Mouse (Mus musculus) hindbrain, embryonic 11.5 days (tissue): ENCODE measurements at regions not wholly inside any gene's neighbourhood (a gene's known extent, or its start where the extent isn't known, plus 50 kb on each side); places are given as distances from the start of the nearest gene placed in this dataset.

ENCODE experiments used
- ATAC-seq: fragments of 200-750 bp; cut with Nextera tagmentation; 2 replicates; pipeline ENCODE4 v1.8.0; 2017; ENCODE audit warnings: mild to moderate bottlenecking, moderate TSS enrichment, moderate library complexity; ENCODE audit not compliant: low FRiP score
- DNase-seq: peaks from one replicate; pipeline ENCODE4 v3.0.0-alpha.2; 2015; ENCODE audit warnings: low spot score
- H3K27ac ChIP-seq: fragments of 300-500 bp; sonication (generic); 2 replicates; pipeline ENCODE4 v1.5.1; 2014; ENCODE audit warnings: mild to moderate bottlenecking, low read depth, low read length
- H3K27me3 ChIP-seq: fragments of 300-500 bp; sonication (generic); 2 replicates; pipeline ENCODE4 v1.6.1; 2014; ENCODE audit warnings: mild to moderate bottlenecking, low read length, moderate library complexity, mixed read lengths; ENCODE audit not compliant: control insufficient read depth, insufficient read depth
- H3K36me3 ChIP-seq: fragments of 300-500 bp; sonication (generic); 2 replicates; pipeline ENCODE4 v1.6.1; 2014; ENCODE audit warnings: mild to moderate bottlenecking, low read length, moderate library complexity, mixed read lengths; ENCODE audit not compliant: control insufficient read depth, insufficient read depth
- H3K4me1 ChIP-seq: fragments of 300-500 bp; sonication (generic); replicated peaks from 2 replicates; pipeline ENCODE4 v1.6.1; 2014; ENCODE audit warnings: low read length, mixed read lengths; ENCODE audit not compliant: control insufficient read depth, insufficient read depth
- H3K4me2 ChIP-seq: fragments of 300-500 bp; sonication (generic); replicated peaks from 2 replicates; pipeline ENCODE4 v1.6.1; 2014; ENCODE audit warnings: mild to moderate bottlenecking, low read depth, low read length
- H3K4me3 ChIP-seq: fragments of 300-500 bp; sonication (generic); 2 replicates; pipeline ENCODE4 v1.5.1; 2014; ENCODE audit warnings: low read depth, low read length
- H3K9ac ChIP-seq: fragments of 300-500 bp; sonication (generic); 2 replicates; pipeline ENCODE4 v1.6.1; 2014; ENCODE audit warnings: low read depth, low read length
- H3K9me3 ChIP-seq: fragments of 300-500 bp; sonication (generic); 2 replicates; pipeline ENCODE4 v1.6.1; 2016; ENCODE audit warnings: low read length; ENCODE audit not compliant: control insufficient read depth
- WGBS: fragments of 180-500 bp; shearing (Covaris S2); extraction: QIAGEN DNeasy Blood & Tissue Kit; methylation state at CpG from one replicate; pipeline ENCODE4 v1.1.7; 2014; 5-methylcytosine and 5-hydroxymethylcytosine counted together

DNA sequence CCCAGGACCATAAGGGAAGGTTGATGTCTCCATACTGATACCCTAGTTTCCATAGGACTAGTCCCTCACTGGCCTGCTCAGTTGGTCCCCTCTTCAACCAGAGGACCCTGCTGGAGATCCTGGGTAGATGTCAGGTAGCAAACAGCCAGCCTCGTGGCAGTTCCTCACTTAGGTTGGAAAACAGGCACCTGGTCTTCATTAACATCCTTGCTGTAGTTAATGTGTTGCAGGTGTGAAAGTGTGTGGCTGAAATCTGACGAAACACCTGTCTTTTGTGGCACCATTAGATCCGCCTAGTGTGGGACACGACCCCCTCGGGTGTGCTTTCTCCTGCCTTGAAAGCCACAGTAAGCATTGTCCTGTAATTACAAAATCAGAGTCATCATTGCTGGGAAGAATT, 551.9 kb downstream of the Nfib start:
- Histone ChIP-seq H3K9ac (no peak overlapping the region), H3K9me3 (no peaks in the 10 kb centered on the region), H3K36me3 (no peaks in the 10 kb centered on the region), H3K27me3 (no peaks in the 10 kb centered on the region), H3K27ac (no peak overlapping the region), H3K4me3 (no peak overlapping the region), H3K4me1 (no peaks in the 10 kb centered on the region), H3K4me2 (no peak overlapping the region)
- ATAC-seq = no peak
- no peak for DNase-seq
- 69% methylated on average over 5 of the region's 5 CpGs for WGBS

DNA sequence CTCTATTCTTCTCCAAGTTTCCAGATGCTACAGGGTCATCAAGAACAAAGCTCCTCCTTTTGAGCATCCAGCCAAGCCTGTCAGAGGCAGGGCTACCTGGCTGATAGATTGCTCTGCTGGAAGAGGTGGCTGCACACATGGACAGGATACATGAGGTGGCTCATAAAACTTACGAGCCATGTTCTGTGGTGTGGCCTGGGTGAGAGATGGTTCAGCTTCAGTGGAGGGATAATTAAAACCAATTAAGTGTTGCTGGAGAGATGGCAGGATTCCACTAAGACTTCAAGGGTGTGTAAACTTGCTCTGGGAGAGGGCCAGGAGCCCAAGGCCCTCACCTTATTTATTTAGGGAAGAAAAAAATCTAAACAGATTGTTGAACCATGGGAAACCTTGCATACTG, 555.6 kb downstream of the Nfib start:
- Histone ChIP-seq H3K9ac (no peak overlapping the region), H3K4me1 (no peaks in the 10 kb centered on the region), H3K27ac (no peak overlapping the region), H3K4me3 (no peak overlapping the region), H3K27me3 (no peaks in the 10 kb centered on the region), H3K4me2 (no peak overlapping the region), H3K9me3 (no peaks in the 10 kb centered on the region), H3K36me3 (no peaks in the 10 kb centered on the region)
- ATAC-seq (no peak), DNase-seq (no peak)
- 76% methylated on average over 1 of the region's 1 CpGs for WGBS

DNA sequence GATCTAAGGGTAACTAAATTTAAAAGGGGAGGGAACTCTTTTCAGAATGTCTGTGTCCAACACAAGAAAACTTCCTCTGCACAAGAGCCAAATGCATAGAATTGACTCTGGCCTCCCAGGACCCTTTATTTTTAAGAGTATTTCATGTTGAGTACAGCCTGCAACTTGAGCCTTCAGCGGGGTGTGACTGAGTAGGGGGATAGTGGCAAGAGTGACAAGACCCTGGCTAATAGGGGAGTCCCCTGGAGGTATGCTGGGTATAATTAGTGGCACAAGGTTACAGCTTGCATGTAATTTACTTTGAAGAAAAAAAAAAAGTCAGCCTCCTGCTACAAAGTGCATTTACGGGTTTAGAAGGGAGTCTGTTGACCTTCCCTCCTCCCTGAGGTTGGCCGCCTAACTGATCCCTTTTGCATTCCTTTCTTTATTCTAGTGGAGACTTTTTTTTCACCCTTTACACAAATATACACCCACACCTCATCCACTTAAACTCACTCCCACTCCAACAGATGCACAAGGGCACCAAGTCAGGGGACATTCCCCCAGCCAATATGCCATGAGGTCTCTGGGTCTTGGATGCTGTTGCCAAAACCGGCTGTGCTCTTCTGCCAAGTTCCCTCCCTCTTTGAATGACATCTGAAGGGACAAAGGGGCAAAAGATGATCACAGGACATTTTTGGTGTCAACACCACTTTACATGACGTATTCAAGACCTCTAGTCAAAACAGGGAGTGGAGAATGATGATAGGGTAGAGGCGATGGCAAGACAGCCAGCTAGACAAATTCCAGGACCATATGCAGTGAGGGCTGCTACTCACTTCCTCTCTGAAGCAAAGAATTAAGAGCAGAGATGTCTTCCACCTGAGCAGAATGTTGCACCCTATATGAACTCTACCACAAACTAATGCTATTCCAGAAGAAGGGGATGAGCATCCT, 557.2 kb downstream of the Nfib start:
- 56% methylated on average over 6 of the region's 6 CpGs for WGBS
- no peak for DNase-seq
- Histone ChIP-seq H3K27me3 (no peaks in the 10 kb centered on the region), H3K27ac (no peak overlapping the region), H3K9ac (no peak overlapping the region), H3K4me1 (no peaks in the 10 kb centered on the region), H3K4me3 (no peak overlapping the region), H3K4me2 (no peak overlapping the region), H3K36me3 (no peaks in the 10 kb centered on the region), H3K9me3 (no peaks in the 10 kb centered on the region)
- ATAC-seq = no peak

DNA sequence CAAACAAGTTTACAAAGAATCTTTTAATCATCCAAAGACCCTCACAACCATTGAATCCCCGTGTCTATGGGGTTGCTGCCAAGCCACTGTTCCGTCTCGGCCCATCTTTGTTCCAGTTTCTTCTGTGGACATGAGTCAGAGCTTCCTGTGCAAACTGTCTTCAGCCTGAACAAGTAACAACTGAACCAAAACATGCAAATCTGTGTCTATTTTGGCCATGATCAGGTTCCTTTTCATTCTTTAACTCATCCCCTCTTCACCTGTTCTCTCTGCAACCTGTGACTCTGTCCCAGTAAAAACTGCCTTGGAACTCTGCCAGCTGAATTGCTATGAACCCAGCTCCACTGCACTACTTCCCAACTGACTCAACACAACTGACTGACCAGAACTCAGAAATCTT, 563.2 kb downstream of the Nfib start:
- Histone ChIP-seq H3K9me3 (no peaks in the 10 kb centered on the region), H3K9ac (no peak overlapping the region), H3K4me3 (no peak overlapping the region), H3K4me2 (no peak overlapping the region), H3K27me3 (no peaks in the 10 kb centered on the region), H3K36me3 (no peaks in the 10 kb centered on the region), H3K4me1 (no peaks in the 10 kb centered on the region), H3K27ac (no peak overlapping the region)
- ATAC-seq (no peak), DNase-seq (no peak)
- 80% methylated on average over 3 of the region's 3 CpGs for WGBS

DNA sequence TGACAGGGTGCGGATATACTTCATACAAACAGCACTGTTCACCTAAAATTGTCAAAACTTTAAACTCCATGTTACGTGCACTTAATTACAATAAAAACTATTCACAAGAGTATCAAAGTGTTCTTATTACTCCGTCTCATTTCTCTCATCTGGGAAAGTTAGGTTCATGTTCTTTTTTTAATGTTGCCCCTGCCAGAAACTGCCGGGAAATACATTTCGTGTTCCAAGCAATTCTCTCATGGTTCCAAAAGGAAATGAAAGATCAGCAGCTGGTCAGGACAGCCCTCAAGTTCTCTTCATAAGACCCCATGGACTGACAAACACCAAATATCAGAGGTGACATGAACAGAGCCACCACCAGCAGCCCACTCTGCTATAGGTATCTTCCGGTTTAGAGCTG, 565.7 kb downstream of the Nfib start:
- DNase-seq = no peak
- H3K9me3 ChIP-seq = no peaks in the 10 kb centered on the region
- no peak overlapping the region for H3K9ac ChIP-seq
- no peaks in the 10 kb centered on the region for H3K27me3 ChIP-seq
- no peak overlapping the region for H3K4me2 ChIP-seq
- H3K27ac ChIP-seq = no peak overlapping the region
- H3K4me3 ChIP-seq = no peak overlapping the region
- H3K36me3 ChIP-seq = no peaks in the 10 kb centered on the region
- ATAC-seq = no peak
- WGBS = 95% methylated on average over 6 of the region's 6 CpGs
- no peaks in the 10 kb centered on the region for H3K4me1 ChIP-seq

DNA sequence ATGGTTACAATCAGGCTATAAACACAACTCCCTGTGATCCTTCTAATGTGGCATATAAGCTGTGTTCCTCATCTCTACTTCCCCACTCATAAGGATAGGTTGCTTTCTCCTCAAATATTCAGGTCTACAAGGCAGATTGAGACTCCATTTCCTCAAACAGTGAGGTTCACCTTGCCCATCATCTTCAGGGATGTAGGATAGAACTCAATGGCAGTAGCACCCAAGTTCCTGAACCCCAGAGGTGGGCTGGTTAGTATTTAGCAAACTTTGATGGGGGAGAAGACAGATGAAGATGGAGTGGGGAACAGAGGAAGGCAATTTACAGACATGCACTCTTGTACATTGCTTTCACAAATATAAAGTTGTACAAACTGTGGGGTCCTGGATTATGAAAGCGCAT, 566.5 kb downstream of the Nfib start:
- no peaks in the 10 kb centered on the region for H3K36me3 ChIP-seq
- no peak for DNase-seq
- no peaks in the 10 kb centered on the region for H3K27me3 ChIP-seq
- WGBS = 94% methylated on average over 1 of the region's 1 CpGs
- no peaks in the 10 kb centered on the region for H3K4me1 ChIP-seq
- no peak overlapping the region for H3K27ac ChIP-seq
- ATAC-seq = no peak
- no peak overlapping the region for H3K4me2 ChIP-seq
- no peak overlapping the region for H3K4me3 ChIP-seq
- no peak overlapping the region for H3K9ac ChIP-seq
- no peaks in the 10 kb centered on the region for H3K9me3 ChIP-seq

DNA sequence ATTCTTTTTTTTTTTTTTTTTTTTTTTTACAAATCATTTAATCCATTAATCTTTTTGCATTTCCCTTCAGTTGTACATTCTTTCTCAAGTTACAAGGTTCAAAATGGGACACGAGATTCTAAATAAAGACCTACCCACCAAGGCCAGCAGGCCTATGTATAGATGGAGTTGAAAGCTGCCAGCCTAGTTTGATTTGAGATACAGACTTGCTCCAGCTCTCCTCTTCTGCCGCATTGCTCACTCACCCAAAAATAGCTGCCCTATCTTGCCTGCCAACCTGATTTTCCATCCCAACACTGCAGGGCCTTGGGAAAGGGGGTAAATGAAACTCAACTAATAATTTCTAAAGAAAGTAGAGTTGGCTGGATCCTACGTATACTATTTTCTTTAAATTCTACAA, 572.7 kb downstream of the Nfib start:
- no peaks in the 10 kb centered on the region for H3K36me3 ChIP-seq
- H3K4me3 ChIP-seq = no peak overlapping the region
- no peaks in the 10 kb centered on the region for H3K4me1 ChIP-seq
- H3K4me2 ChIP-seq = no peak overlapping the region
- WGBS = 84% methylated on average over 3 of the region's 3 CpGs
- H3K27ac ChIP-seq = no peak overlapping the region
- no peaks in the 10 kb centered on the region for H3K9me3 ChIP-seq
- DNase-seq (no peak), ATAC-seq (no peak)
- no peaks in the 10 kb centered on the region for H3K27me3 ChIP-seq
- no peak overlapping the region for H3K9ac ChIP-seq

DNA sequence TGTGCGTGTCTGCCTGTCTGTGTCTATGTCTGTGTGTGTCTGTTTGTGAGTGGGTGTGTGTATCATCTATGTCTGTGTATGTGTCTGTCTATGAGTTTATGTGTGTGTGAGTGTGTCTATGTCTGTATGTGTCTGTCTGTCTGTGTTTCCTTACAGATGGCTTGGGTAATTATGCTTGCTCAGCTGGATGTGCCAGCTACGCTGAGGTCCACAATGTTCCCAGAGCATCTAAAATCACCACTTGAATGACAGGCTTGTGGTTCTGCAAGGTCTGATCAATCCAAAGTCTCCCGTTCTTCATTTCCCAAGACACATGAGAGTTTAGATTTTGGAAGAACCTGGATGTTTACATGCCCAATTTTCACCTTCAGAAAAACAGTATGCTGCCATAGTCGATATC, 573.2 kb downstream of the Nfib start:
- Histone ChIP-seq H3K9ac (no peak overlapping the region), H3K4me3 (no peak overlapping the region), H3K4me1 (no peaks in the 10 kb centered on the region), H3K27me3 (no peaks in the 10 kb centered on the region), H3K9me3 (no peaks in the 10 kb centered on the region), H3K36me3 (no peaks in the 10 kb centered on the region), H3K4me2 (no peak overlapping the region), H3K27ac (no peak overlapping the region)
- WGBS = 91% methylated on average over 4 of the region's 4 CpGs
- DNase-seq (no peak), ATAC-seq (no peak)

DNA sequence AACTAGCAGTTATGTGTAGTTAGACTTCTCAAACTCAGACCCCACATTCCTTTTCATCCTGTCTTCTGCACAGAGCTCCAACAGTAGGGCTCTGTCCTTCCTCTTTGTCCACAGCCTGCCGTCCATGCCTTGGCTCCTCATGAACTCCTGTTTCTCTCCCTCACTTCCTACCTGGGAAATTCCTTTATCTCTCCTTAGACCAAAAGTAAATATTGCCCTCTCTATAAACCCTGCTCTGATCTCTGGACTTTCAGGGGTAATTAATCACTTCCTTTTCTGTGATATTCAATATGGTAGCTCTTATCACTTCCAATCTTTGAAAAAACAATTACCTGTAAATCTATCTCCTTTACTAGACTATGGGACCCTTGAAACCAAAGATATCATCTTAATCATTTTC, 576.1 kb downstream of the Nfib start:
- WGBS = 57% methylated on average over 1 of the region's 1 CpGs
- no peak overlapping the region for H3K4me2 ChIP-seq
- no peak for DNase-seq

More for the DNA sequence above, 576.1 kb downstream of the Nfib start:
- Histone ChIP-seq H3K4me1 (no peaks in the 10 kb centered on the region), H3K9me3 (no peaks in the 10 kb centered on the region), H3K27me3 (no peaks in the 10 kb centered on the region), H3K4me3 (no peak overlapping the region), H3K27ac (no peak overlapping the region), H3K9ac (no peak overlapping the region), H3K36me3 (no peaks in the 10 kb centered on the region)
- ATAC-seq = no peak
